Mouse (Mus musculus) forebrain, embryonic 14.5 days (tissue): ENCODE results near the gene Cpox. TPM values are rescaled to one million over a fixed set of nuclear protein-coding genes. Genes with fewer than 3 reads are reported as not detected.

Source experiments
- ATAC-seq: fragments of 200-750 bp; cut with Nextera tagmentation; 2 replicates; pipeline ENCODE4 v1.8.0; 2017; ENCODE audit warnings: mild to moderate bottlenecking, moderate library complexity
- DNase-seq: peaks from one replicate; pipeline ENCODE4 v3.0.0-alpha.2; 2015; ENCODE audit warnings: low spot score
- H3K27ac ChIP-seq: fragments of 300-500 bp; sonication (generic); 2 replicates; pipeline ENCODE4 v1.5.1; 2014; ENCODE audit warnings: low read depth, mild to moderate bottlenecking, control low read depth, low read length, moderate library complexity
- H3K27me3 ChIP-seq: fragments of 300-500 bp; sonication (generic); replicated peaks from 2 replicates; pipeline ENCODE4 v1.6.1; 2014; ENCODE audit warnings: low read length, control low read depth, mixed read lengths; ENCODE audit not compliant: control insufficient read depth, insufficient read depth
- H3K36me3 ChIP-seq: fragments of 300-500 bp; sonication (generic); 2 replicates; pipeline ENCODE4 v1.6.1; 2014; ENCODE audit warnings: low read length, control low read depth; ENCODE audit not compliant: control insufficient read depth, insufficient read depth
- H3K4me1 ChIP-seq: fragments of 300-500 bp; sonication (generic); 2 replicates; pipeline ENCODE4 v1.6.1; 2014; ENCODE audit warnings: antibody characterized with exemption, low read length, control low read depth; ENCODE audit not compliant: control insufficient read depth, insufficient read depth
- H3K4me2 ChIP-seq: fragments of 300-500 bp; sonication (generic); 2 replicates; pipeline ENCODE4 v1.6.1; 2014; ENCODE audit warnings: mild to moderate bottlenecking, control low read depth, low read length
- H3K4me3 ChIP-seq: fragments of 300-500 bp; sonication (generic); 2 replicates; pipeline ENCODE4 v1.5.1; 2014; ENCODE audit warnings: low read depth, low read length, control low read depth
- H3K9ac ChIP-seq: fragments of 300-500 bp; sonication (generic); 2 replicates; pipeline ENCODE4 v1.6.1; 2014; ENCODE audit warnings: mild to moderate bottlenecking, low read length, control low read depth, moderate library complexity
- H3K9me3 ChIP-seq: fragments of 300-500 bp; sonication (generic); replicated peaks from 2 replicates; pipeline ENCODE4 v1.6.1; 2016; ENCODE audit warnings: low read length, control low read depth, mixed read lengths; ENCODE audit not compliant: control insufficient read depth
- WGBS: fragments of 180-500 bp; shearing (Covaris S2); extraction: QIAGEN DNeasy Blood & Tissue Kit; methylation state at CpG from one replicate; pipeline ENCODE4 v1.1.7; 2014; 5-methylcytosine and 5-hydroxymethylcytosine counted together
- microRNA-seq: library from miRNA; unstranded; fragments of <30 nt; microRNA quantifications from one replicate; pipeline ENCODE4, GENCODE M21; 2016
- polyA plus RNA-seq: library from polyadenylated mRNA; unstranded; fragments of >200 nt; fragmentation: Nextera tagmentation; extraction: Ambion mirVana; gene quantifications from 2 replicates; pipeline ENCODE4 v1.2.1, GENCODE M21; 2014

The Cpox gene
- polyA plus RNA-seq, 1 experiment from 2014 or later: 8.9 TPM

GRCm38 (mm10) chr16:58738205-58738604 lies 68.1 kb downstream of the Cpox start:
- Histone ChIP-seq H3K4me3 (no peak overlapping the region), H3K4me2 (no peak overlapping the region), H3K36me3 (peaks cover 16% of the 10 kb centered on the region), H3K4me1 (no peaks in the 10 kb centered on the region), H3K9ac (no peak overlapping the region), H3K9me3 (no peaks in the 10 kb centered on the region), H3K27ac (no peak overlapping the region), H3K27me3 (no peaks in the 10 kb centered on the region)
- no peak for DNase-seq
- ATAC-seq: no peak
- WGBS: 80% methylated on average over 4 of the region's 4 CpGs

- H3K36me3 ChIP-seq: peaks cover 10% of the 10 kb centered on the region; the same call in 1 of the 2 replicates
- no peak overlapping the region for H3K9ac ChIP-seq
- no peak overlapping the region for H3K4me2 ChIP-seq
- H3K27me3 ChIP-seq: no peaks in the 10 kb centered on the region
- DNase-seq (no peak), ATAC-seq (no peak)
- H3K9me3 ChIP-seq: no peaks in the 10 kb centered on the region
- 92% methylated on average over 1 of the region's 1 CpGs for WGBS
- no peak overlapping the region for H3K4me3 ChIP-seq
- H3K4me1 ChIP-seq: no peaks in the 10 kb centered on the region
- no peak overlapping the region for H3K27ac ChIP-seq
Observed at GRCm38 (mm10) chr16:58738800-58739199, 68.7 kb downstream of the Cpox start.

GRCm38 (mm10) chr16:58740751-58741150 lies 70.7 kb downstream of the Cpox start:
- no peak for DNase-seq
- Histone ChIP-seq H3K27me3 (no peaks in the 10 kb centered on the region), H3K4me3 (no peak overlapping the region), H3K36me3 (no peaks in the 10 kb centered on the region), H3K4me2 (no peak overlapping the region), H3K9ac (no peak overlapping the region), H3K4me1 (no peaks in the 10 kb centered on the region), H3K9me3 (no peaks in the 10 kb centered on the region), H3K27ac (no peak overlapping the region)
- WGBS: 95% methylated on average over 5 of the region's 5 CpGs
- no peak for ATAC-seq

DNA sequence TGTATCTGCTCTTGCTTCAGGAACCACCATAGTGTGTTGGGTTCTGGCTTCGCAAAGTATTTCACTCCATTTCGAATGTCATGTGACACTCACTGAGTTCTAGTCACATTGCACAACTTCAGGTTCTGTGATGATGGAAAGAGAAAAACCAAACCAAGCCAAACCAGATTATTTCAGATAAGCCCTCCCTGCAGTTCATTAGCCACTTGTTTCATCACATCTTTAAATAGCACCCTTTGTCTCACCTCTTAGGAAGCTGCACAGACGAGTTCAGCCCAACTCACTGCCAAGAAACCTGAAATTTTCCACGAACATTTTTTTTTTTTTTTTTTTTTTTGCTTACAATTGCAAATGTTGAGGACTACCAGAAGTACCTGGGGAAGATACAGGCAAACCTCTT lies 76.6 kb downstream of the Cpox start:
- H3K36me3 ChIP-seq: no peaks in the 10 kb centered on the region
- ATAC-seq (no peak), DNase-seq (no peak)
- H3K27me3 ChIP-seq: no peaks in the 10 kb centered on the region
- H3K4me1 ChIP-seq: no peaks in the 10 kb centered on the region
- 65% methylated on average over 4 of the region's 4 CpGs for WGBS
- no peak overlapping the region for H3K4me3 ChIP-seq
- no peak overlapping the region for H3K4me2 ChIP-seq
- H3K9ac ChIP-seq: no peak overlapping the region
- no peaks in the 10 kb centered on the region for H3K9me3 ChIP-seq
- no peak overlapping the region for H3K27ac ChIP-seq

GRCm38 (mm10) chr16:58751314-58751713 lies 81.2 kb downstream of the Cpox start:
- no peak overlapping the region for H3K4me2 ChIP-seq
- no peak overlapping the region for H3K4me3 ChIP-seq
- no peaks in the 10 kb centered on the region for H3K9me3 ChIP-seq
- H3K27me3 ChIP-seq: no peaks in the 10 kb centered on the region
- H3K9ac ChIP-seq: no peak overlapping the region
- H3K36me3 ChIP-seq: no peaks in the 10 kb centered on the region
- H3K4me1 ChIP-seq: no peaks in the 10 kb centered on the region
- DNase-seq (peak; percentile 35), ATAC-seq (0 out of 2 replicates have a peak, but pooled peaks have one; percentile 42)
- 37% methylated on average over 1 of the region's 1 CpGs for WGBS
- no peak overlapping the region for H3K27ac ChIP-seq

DNA sequence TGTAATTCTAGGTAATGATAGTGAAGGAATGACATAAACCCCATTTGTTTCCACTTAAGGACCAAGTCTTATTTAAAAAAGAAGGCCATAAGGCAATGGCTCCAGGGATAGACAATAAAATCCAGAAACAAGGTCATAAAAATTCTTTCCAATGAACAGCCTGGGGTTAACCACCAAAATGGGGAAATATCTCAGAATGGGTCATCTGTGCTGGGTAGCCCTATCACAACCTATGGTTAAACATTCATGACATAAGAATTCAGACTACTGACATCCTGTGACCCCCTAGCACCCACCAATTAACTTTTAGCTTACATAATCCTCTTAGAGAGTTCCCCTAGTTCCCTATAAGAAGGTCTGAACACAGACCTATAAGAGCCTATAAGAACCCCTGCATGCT lies 86.1 kb downstream of the Cpox start:
- no peaks in the 10 kb centered on the region for H3K27me3 ChIP-seq
- no peaks in the 10 kb centered on the region for H3K9me3 ChIP-seq
- ATAC-seq: no peak
- DNase-seq: no peak
- no peak overlapping the region for H3K27ac ChIP-seq
- no peak overlapping the region for H3K4me3 ChIP-seq
- H3K4me2 ChIP-seq: no peak overlapping the region
- no peaks in the 10 kb centered on the region for H3K36me3 ChIP-seq
- no peak overlapping the region for H3K9ac ChIP-seq
- H3K4me1 ChIP-seq: no peaks in the 10 kb centered on the region

- H3K27me3 ChIP-seq: no peaks in the 10 kb centered on the region
- H3K27ac ChIP-seq: no peak within 1 kb of the TSS
- WGBS: 79% methylated on average over 1 of the region's 1 CpGs
- ATAC-seq: no peak
- no peaks in the 10 kb centered on the region for H3K4me1 ChIP-seq
- H3K9me3 ChIP-seq: no peaks in the 10 kb centered on the region
- no peak within 1 kb of the TSS for H3K4me3 ChIP-seq
- H3K4me2 ChIP-seq: no peak within 1 kb of the TSS
- H3K36me3 ChIP-seq: no peaks in the 10 kb centered on the region
- no peak for DNase-seq
- no peak within 1 kb of the TSS for H3K9ac ChIP-seq
Observed at GRCm38 (mm10) chr16:58763076-58763475, 93.0 kb downstream of the Cpox start, which contains the start of gene Olfr172. Gene Olfr172 (minus strand): TSS chr16:58763176.

Small RNA genes within 50 kb of the gene (microRNA-seq; reads per million reads assigned to microRNA genes)
- not detected for gene Gm27564

Other genes starting within 250 kb of the Cpox start
- 7.8 and 8.3 TPM in 2 replicates for gene St3gal6, start 146.0 kb upstream of the Cpox start, polyA plus RNA-seq
- not detected in 2 replicates for gene Gm813, start 53.3 kb upstream of the Cpox start, polyA plus RNA-seq
- not detected in 2 replicates for gene E330017A01Rik, start 31.6 kb upstream of the Cpox start, polyA plus RNA-seq
- gene Gpr15, start 48.8 kb downstream of the Cpox start, polyA plus RNA-seq: not detected in 2 replicates
- 134 and 145 TPM in 2 replicates for gene Cldnd1, start 57.6 kb downstream of the Cpox start, polyA plus RNA-seq
- not detected in 2 replicates for gene Olfr172, start 92.9 kb downstream of the Cpox start, polyA plus RNA-seq
- not detected in 2 replicates for gene Olfr173, start 130.0 kb downstream of the Cpox start, polyA plus RNA-seq
- gene Olfr175-ps1, start 156.5 kb downstream of the Cpox start, polyA plus RNA-seq: not detected in 2 replicates
- not detected in 2 replicates for gene Olfr177, start 204.5 kb downstream of the Cpox start, polyA plus RNA-seq
- not detected in 2 replicates for gene Olfr178, start 221.8 kb downstream of the Cpox start, polyA plus RNA-seq